Mouse (Mus musculus): Measurements from ENCODE around the gene Tnfsf9.

- TF ChIP-seq GATA1 (IDR thresholded peaks at IDR 0.05; ENCODE audit: low read length): no peak
- TF ChIP-seq TAL1 (IDR thresholded peaks at IDR 0.05; ENCODE audit: low read length): no peak
Observed at GRCm38 (mm10) chr17:57066908-57067307, 38.2 kb upstream of the Tnfsf9 start.
